Mouse (Mus musculus): ENCODE results near the gene Slx1b.
"Not testable (repeated sequence)": the region's sequence is repeated elsewhere in the genome, so short reads cannot be mapped to it uniquely, and the experiment has no call there.

The Slx1b gene

GRCm38 (mm10) chr7:126676631-126677220, 18.9 kb downstream of the Slx1b start:
- DNase-seq (ENCODE audit: low read depth, low spot score) = no peak

GRCm38 (mm10) chr7:126676207-126676606, 19.4 kb downstream of the Slx1b start, which contains the start of gene Sult1a1:
Gene Sult1a1 (minus strand): TSS chr7:126676432.
- no peak for DNase-seq (ENCODE audit: low read depth, low spot score)

DNA sequence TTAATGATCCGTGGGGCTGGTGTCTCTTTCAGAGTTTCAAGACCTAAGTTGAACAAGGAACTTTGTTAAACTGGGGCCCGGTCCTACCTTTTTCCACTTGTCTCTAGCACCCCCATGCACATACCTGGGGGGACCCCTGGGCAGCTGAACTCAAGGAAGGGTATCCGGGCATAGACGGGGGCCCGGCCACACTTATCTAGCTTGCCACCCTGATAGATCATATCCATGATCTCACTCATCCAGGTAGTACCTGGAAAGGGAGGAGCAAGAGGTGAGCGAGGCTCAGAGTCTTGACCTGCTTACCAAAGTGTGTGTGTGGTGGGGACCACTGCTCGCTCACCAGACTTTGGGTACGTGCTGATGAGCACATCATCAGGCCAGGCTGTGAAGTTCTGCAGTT, 20.5 kb downstream of the Slx1b start:
- no peak for DNase-seq (ENCODE audit: low read depth, low spot score)

- DNase-seq (ENCODE audit: low read depth, low spot score) = no peak
Observed at GRCm38 (mm10) chr7:126672111-126672510, 23.5 kb downstream of the Slx1b start.

GRCm38 (mm10) chr7:126670152-126670551, 25.4 kb downstream of the Slx1b start:
- no peak for DNase-seq (ENCODE audit: low read depth, low spot score)

DNA sequence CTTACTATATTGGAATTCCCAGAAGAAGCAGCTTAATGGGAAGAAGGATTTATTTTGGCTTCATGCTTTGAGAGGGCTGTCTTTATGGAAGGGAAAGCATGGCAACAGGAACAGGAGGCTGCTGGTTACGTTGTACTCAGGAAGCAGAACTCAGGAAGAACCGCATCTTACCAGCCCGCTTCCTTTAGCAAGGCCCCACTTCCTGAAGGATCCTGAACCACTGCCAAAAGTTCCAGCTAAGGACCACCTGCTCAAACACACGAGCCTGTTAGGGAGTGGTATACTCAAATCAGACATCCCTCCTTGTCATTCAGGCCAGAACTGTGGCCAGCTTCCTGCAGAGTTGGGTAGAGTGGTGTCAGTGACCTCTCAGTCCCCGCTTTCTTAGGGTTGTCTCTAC, 27.1 kb downstream of the Slx1b start:
- DNase-seq (ENCODE audit: low read depth, low spot score) = no peak

DNA sequence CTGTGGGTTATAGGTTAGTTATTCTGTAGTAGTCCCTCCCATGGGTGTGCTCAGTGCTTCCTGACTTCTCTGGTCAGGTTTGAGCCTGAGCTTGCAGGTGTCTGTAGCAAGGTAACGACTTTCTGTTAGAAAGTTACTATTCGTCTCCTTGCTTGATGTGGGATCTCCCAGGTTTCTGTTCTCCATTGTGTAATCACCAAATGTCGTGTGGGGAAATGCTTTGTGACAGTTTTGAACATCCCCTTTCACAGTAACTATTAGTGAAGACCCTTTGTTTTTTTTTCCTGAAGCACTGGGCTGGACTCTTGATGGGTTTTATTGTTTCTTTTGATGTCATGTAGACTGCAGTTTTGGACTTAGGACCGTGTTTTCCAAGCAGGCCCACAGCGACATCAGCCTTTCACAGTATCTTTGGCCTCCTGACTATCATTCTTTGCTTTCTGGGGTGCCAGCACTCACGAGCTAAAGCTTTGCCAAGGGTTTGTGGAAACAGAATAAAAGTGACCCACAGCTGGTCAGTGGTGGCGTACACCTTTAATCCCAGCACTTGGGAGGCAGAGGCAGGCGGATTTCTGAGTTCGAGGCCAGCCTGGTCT, 28.0 kb downstream of the Slx1b start:
- no peak for DNase-seq (ENCODE audit: low read depth, low spot score)

DNA sequence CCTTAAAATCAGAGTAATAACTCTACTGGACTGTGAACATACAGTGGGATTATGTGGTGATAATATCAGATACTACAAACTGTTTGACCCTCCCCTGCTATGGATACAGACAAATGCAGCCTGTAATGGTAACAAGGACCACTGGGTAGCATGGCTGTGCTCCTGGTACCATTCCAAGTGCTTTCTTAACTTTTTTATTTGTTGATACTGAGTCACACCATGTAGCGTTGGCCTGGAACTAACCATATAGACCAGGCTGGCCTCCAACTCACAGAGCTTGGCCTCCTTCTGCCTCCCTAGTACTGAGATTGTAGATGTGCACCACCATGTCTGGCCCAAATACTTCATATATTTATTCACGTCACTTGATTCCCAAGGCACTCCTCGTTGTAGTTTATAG, 30.3 kb downstream of the Slx1b start:
- DNase-seq (ENCODE audit: low read depth, low spot score) = no peak

DNA sequence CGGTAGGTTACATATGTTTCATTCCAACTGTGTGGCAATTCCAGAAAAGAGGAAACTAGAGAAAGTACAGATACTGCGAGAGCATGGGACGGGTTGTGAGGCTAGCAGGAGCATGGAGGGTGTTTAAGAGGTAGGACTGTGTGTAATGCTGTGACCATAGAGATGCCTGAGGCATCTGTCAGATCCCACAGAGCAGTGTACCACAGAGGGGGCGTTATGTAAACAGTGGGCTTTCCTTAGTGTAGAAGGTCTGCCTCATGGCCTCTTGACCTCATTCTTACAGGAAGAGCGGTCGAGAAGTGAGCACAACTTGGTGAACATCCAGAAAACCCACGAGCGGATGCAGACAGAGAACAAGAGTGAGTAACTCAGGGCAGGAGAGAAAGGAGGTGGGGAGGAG, 31.9 kb downstream of the Slx1b start:
- no peak for DNase-seq (ENCODE audit: low read depth, low spot score)

DNA sequence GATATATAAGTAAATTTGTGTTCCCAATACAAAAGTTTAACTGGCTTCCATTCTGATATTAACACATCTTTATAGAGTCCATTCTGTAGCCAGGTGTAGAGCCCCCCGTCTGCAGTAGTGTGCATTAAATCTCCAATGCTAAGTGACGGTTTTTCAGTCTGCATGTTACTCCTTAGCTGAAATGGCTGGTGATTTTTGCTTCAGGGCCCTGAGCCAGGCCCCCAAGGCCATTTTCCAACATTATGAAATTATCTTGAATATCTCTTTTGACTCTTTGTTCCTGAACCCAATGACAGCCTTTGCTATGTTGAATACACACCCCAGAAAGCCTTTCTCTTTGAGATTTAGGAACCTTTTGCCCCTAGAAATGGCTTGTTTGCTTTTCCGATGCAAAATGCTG, 35.8 kb downstream of the Slx1b start:
- DNase-seq (ENCODE audit: low read depth, low spot score) = no peak

DNA sequence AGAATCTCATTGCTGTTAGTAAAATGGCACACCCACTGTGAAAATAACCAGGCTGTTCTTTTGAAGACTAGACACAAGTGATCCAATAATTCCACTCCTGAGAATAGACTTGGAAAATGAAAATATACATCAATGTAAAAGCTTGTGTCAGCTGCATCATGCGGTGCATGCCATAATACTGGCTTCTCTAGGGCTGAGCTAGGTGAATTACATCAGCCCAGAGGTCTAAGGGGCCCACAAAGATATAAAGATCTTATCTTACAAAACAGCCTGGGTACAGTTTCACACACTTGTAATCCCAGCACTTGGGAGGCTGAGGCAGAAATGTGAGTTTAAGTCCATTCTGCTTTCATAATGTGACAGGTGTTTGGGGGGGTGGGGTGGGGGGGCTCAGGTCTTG, 38.1 kb downstream of the Slx1b start:
- no peak for DNase-seq (ENCODE audit: low read depth, low spot score)

- no peak for DNase-seq (ENCODE audit: low read depth, low spot score)
Observed at GRCm38 (mm10) chr7:126655695-126656094, 39.9 kb downstream of the Slx1b start.

DNA sequence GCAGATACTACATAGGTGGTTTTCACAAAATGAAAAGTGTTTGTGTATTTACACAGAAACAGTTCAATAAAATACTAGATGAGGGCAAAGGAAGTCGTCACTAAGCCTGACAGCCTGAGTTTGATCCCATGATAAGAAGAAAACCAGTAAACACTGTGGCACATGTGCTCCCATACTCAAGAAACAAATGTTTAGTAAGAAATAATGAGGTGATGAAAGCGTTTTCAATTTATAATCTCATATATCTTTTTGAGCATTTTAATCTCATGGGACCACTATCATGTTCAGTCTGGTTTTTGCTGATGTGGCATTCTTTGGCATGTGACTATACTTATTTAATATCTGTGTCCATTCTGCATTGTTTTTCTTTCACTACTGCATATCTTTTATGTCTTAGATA, 41.6 kb downstream of the Slx1b start:
- DNase-seq (ENCODE audit: low read depth, low spot score) = no peak

DNA sequence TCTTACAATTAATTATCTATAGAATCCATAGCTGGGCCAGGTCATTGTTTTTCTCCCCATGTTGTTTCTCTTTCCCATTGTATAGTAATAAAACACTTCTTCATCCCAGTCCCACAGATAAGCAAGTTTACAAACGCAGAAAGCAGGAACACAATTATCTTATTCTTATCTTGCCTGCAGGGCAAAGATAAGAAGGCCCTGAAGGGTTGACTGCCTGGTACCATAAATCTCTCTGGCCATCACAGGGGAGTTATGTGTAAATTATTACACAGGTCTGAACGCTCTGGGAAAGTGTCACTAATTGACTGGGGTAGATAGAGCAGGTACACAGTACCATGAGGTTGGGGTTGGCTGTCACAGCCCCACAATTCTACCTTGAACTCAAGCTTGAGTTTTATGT, 44.7 kb downstream of the Slx1b start:
- no peak for DNase-seq (ENCODE audit: low read depth, low spot score)

DNA sequence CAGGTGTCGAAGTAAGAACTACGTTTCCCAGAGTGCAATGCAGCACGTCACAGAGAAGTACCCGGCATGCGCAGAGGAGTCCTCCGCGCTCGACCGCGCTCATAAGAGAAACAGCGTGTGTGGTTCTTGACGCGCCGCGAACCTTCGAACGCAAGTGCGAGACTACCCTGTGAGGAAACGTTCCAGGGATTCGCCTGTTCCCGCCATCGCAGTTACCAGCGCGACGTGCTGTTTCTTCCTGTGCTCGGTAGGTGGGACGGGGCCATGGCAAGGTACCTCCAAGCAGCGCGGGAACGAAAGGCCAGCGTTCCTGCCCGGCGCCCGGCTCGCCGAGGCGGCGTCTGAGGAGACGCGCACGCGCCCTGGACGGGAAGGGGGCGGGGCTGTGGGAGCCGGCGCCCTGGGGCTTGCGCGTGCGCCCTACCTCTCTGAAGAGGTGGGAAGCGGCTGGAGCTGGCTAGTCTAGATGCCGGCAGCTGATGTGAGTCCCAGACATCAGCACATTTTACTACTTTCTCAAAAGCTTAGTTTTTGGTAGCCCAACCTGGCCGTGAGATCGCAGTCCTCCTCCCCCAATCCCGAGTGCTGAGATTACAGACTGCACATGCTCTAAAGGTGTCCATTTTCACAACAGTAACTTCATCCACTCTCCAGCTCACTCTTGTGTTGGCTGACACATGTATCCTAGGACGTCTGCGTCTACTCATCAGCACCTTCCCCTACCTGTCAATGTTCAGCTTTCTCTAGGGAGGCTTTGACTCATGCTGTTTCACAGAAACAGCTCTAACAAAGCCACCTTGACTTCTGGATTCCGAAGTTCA, 46.1 kb downstream of the Slx1b start, which contains the start of gene Sgf29:
Gene Sgf29 (plus strand): TSS at position 79 of the 821 bp plus-strand sequence.
- peak; percentile 79 for DNase-seq (ENCODE audit: low read depth, low spot score)

DNA sequence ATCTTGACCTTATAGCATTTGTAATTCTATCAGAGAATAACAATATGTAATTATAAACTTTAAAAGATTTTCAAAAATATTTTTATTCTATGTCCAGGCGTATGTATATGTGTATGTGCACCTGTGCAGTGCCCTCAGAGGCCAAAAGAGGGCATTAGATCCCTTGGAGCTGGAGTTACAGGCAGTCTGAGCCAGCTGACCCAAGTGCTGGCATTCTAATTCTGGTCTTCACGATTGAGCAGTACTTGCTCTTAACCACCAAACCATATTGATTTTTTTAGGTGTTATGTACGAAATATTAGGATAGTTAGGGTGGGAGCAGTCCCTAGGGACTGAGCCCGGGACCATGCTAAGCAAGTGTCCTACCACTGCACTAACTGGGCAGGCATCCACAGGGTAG, 47.1 kb downstream of the Slx1b start:
- no peak for DNase-seq (ENCODE audit: low read depth, low spot score)

- DNase-seq (ENCODE audit: low read depth, low spot score) = no peak
Observed at GRCm38 (mm10) chr7:126645708-126646107, 49.9 kb downstream of the Slx1b start.

DNA sequence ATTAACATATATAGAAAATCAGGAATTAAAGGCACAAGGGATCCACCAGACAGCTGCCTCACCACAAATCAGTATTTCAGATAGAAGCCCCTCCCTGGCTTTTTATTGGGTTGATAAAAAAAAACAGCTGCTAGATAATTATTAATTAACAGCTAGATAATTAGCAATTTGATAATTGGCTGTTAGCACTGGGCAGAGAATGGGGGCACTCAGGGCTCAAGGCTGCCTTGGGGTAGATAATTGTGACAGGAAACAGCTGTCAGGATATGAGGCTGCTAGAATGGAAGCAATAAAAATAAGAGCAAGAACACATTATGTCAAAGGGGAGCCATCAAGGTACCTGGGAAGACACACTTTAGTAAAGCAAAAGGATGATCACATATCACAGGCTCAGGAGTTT, 50.7 kb downstream of the Slx1b start:
- DNase-seq (ENCODE audit: low read depth, low spot score) = no peak

DNA sequence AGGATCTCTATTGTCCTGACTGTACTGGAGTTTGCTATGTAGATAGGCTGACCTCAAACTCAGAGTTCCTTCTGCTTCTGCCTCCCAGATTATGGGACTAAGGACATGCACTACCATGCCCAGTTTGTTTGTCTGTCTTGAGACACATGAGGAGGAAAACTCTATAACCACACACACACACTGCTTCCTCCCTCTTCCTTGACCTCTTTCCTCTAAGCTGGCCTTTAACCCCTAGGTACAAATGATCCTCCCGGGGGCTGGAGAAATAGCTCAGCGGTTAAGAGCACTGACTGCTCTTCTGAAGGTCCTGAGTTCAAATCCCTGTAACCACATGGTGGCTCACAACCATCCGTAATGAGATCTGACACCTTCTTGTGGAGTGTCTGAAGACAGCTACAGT, 51.2 kb downstream of the Slx1b start:
- DNase-seq (ENCODE audit: low read depth, low spot score) = no peak

GRCm38 (mm10) chr7:126643244-126643617, 52.4 kb downstream of the Slx1b start:
- not testable (repeated sequence) for DNase-seq (ENCODE audit: low read depth, low spot score)

- DNase-seq (ENCODE audit: low read depth, low spot score) = no peak
Observed at GRCm38 (mm10) chr7:126642545-126643243, 52.9 kb downstream of the Slx1b start.

Data from retina, adult 2 months (tissue).